Mouse (Mus musculus): ENCODE results near the gene Wdr90. TPM values are rescaled to one million over a fixed set of nuclear protein-coding genes. Genes with fewer than 3 reads are reported as not detected.

Wdr90 gene
- total RNA-seq (2021): under 1 TPM; 0.55 to 0.64 TPM
- long read RNA-seq, experiment 1: 0 reads
- long read RNA-seq, experiment 2, partial matches to known transcripts: 0 of 1 reads
- long read RNA-seq, experiment 2, other reads (novel, unspliced or antisense): 1 of 1 reads

DNA sequence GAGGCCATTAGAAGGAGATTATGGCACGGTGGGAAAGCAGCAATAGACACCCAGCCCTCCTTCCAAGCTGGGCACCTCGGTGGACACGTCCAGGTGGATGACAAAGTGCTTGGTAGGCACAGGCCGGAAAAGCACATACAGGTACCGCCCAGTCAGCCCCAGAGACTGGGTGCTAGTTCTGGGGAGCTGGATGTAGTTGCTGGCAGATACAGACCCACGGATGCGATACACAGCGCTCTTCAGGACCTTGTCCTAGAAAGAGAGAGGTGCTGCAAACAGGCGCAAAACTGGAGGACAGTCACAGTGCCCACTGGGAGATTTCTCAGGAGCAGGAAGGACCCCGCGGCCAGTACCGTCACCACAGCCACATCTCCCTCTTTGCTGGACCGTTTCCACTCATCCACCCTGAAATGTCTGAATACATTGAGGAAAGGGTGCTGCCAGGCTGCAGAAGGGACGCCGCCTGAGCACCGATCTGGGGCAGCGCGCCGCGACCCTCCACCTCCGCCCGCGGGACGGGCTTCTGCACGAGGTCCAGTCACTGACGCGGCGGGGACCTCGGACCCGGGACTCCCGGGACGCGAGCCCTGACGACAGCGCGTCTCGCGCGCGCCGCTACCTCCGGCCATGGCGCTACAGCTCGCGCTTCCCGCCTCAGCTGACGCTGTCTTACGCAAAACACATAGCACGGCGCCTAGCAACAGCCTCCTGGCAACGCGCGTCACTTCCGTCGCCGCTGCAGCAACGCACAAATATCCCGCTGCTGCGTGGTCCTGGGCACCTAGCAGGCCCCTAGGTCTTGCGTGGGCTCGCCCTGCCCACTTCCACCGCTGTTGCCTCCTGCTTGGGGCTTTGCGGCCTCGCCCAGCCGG is at the start of gene Wdr90:
TSS of gene Wdr90 (minus strand) at position 670 of the 872 bp plus-strand sequence.
- DNase-seq (ENCODE audit: low spot score): peak; percentile 88

DNA sequence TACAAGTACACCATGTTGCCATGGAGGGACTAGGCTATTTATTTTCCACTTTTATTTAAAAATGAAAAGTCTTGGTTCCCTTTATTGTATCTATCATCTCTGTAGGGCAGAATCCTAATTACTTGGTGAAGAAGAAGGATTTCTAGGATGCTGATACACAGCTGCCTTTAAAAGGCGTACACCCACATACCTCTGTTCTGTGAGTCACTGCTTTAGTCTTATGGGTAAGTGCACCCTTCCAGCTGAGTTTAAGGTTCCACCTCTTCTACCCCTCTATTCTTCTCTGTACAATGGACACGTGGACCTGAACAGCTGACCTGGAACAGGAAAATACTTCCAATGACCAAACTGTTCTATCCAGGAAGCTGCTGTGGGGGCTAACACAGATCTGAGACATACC is 46.3 kb upstream of the Wdr90 start:
- no peak for DNase-seq (ENCODE audit: low spot score)

DNA sequence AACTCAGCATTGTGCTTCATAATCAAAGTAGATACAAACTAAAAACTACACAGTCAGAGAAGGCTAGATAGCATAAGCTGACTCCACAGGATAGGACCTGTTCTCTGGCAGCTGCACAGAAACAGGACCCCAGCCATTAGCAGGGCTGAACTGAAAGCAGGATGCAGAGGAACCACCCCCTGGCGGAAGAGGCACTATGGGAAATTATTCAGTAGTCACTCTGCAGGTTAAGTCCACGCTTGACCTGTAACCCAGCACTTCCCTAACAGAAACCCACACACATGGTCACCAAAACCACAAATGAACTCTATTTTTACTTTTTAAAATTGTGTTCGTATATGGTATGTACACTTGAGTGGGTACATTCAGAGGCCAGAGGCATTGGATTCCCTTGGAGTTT is 41.8 kb upstream of the Wdr90 start:
- no peak for DNase-seq (ENCODE audit: low spot score)

DNA sequence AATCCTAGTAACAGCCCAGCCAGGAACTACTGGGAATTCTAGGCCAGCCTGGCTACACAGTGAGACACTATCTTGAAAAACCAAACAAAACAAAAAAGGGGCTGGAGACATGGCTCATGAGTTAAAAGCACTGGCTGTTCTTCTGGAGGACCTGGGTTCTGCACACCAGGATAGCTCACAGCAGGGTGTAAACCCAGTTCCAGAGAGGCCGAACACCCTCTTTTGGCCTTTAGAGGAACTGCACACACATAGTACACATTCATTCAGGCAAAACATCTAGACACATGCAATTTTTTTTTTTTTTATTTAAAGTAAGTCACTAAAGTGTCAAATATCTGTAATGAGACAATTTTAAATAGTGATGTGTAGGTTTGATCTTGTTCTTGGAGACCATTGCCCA is 38.9 kb upstream of the Wdr90 start:
- DNase-seq (ENCODE audit: low spot score): no peak

DNA sequence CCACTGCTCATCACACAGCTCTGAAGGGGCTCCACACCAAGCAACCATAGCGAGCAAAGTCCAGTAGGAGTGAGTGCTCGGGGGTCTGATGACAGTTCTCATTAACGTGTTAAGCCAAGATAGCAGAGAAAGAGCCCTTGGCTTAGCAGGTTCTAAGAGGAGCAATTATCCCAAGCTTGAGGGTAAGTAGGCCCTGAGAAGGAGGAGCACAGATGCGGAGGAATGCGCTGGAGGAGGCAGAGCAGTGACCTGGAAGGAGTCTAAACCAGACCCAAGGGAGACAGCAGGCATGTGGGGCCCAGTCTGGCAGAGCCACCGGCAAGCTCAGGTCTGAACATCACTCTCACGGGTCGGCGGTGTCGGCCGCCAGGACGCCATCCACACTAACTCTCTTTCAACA is 34.6 kb upstream of the Wdr90 start:
- no peak for DNase-seq (ENCODE audit: low spot score)

DNA sequence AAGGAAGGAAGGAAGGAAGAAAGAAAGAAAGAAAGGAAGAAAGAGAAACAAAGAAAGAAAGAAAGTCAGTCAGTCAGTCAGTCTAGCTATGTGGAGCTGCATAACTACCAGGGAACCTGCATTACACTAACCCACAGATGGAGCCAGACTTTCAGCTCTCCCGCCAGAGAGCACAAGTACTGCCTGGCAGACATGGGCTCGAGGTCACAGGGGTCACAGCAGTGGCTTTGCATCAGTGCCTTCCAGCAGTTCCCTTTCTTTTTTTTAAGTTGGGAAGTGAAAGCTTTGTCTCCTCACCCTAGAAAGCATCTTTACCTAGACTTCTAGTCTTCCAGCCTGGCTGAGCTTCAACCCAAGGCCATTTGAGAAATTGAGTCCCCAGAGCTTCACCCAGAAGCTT is 34.1 kb upstream of the Wdr90 start:
- no peak for DNase-seq (ENCODE audit: low spot score)

DNA sequence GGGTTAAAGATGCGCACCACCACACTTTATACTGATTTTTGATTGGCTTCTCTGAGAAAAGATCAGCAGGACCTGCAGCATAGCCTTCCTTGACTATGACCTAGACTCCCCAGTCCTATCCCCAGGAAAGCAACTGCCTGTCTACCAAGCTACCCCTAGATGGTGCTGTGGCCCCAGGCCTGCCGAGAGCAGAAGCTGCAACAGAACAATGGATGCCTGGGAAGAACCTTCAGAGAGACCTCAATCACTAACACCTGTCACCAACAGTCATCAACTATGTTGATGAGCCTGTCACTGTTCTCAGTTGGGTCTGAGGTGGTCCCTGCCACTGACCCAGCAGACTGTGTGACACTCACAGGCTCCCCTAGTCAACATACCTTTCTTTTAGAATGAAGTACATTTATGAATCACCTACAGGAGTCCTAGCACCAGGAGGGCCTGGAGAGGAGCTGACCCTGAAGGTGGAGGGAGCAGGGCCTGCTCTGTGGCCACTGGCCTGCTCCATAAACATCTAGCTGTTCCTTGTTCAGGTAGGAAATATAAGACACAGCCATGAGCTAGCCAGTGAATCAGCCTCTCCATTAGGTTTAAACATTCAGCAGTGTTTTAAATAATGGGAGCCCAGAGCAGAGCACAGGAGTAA is 32.8 kb upstream of the Wdr90 start:
- DNase-seq (ENCODE audit: low spot score): peak; percentile 60

DNA sequence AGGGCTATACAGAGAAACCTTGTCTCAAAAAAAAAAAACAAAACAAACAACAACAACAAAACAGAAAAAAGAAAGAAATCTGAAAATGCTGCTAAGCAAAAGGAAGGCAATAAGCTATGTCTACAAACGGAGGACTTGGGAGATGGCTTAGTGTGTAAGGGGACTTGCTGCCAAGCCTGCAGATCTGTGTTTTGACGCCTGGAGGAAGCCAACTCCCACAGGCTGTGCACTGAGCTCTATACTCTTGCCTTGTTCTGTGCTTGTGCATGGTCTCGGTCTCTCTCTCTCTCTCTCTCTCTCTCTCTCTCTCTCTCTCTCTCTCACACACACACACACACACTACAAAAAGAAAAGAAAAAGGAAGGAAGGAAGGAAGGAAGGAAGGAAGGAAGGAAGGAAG is 27.5 kb upstream of the Wdr90 start:
- no peak for DNase-seq (ENCODE audit: low spot score)

DNA sequence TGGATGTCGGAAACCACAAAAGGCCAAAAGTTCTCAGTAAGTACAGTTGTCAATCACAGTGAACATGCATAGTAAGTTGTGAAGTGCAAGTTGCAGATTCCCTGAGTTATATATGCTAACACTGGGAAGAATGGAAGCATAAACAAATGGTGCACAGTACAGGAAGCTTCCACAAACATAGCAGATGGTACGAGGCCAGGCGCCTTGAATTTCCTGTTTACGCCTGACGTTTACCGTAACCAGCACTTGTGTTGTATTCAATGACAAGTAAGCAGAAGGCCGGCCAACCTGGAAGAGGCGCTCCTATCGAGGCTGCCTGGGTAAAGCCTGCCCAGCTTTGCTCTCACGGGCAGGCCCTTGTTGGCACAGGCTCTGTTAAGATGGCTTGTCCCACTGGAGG is 26.2 kb upstream of the Wdr90 start:
- no peak for DNase-seq (ENCODE audit: low spot score)

DNA sequence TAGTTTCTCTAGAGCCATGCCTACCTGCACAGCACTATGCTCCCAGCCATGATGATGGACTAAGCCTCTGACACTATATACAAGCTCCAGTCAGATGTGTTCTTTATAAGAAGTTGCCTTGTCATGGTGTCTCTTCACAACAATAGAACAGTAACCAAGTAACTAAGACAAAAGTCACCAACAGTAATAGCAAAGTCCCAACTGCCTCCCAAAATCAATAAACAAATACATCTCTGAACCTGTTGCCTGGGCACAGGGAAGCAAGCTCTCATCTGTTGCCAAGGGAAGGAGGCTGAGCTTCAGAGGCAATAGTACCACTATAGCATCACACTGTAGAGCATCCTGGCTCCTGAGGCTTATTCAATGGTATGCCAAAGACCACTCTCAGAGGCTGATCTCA is 25.5 kb upstream of the Wdr90 start:
- DNase-seq (ENCODE audit: low spot score): no peak

DNA sequence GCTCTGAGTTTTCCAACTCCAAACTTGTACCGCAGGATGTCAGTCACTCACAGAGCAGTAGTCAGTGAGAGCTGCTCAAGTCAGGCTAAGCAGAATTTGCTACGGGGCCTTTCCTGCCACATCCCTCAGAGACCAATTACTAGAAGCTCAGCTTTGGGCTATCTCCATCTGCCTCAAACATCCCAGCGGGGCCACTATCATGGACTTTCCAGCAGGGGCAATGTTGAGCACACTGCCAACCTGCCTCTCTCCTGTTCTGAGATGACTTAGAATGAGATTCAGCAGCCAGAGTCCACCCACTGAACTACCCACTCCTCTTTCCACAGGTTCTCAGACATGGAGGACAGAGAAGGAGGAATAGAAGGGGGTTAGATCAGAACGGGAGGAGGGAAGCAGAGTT is 24.3 kb upstream of the Wdr90 start:
- no peak for DNase-seq (ENCODE audit: low spot score)

DNA sequence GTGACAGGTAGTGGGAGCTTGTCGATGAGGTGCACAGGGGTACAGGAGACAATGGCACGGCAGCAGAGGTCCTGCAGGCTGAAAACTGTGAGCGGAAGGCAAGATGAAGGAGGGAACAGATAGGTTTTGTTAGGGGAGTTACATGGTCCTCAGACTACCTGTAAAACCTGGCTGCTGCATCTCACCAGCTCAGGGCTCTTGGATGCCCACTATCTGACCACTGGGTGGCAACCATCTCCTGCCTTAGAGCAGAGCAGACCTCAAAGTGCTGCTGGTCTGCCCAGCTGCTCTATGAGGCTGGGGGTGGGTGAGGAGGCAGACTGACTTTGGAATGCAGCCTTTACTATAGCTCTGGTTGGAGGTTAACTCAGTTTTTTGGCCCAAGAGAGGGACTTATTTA is 22.5 kb upstream of the Wdr90 start:
- no peak for DNase-seq (ENCODE audit: low spot score)

DNA sequence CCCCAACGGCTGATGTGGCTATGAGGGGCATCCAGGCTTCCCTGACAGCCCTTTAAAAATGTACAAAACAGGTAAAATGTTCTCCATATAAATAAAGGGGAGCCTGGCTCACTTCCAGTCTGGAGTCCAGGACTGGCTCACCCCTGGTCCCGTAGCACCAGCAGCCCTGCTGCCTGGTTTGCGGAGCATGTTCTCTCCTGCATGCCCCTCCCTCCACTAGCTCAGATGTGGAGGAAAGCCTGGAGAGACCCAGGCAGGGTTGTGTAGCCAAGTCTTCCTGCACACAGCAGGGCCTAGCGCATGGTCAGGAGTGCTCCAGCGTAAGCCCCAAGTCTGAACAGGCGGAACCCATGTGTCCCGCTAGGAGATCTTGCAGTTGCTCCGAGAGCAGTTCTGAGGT is 22.0 kb upstream of the Wdr90 start:
- DNase-seq (ENCODE audit: low spot score): no peak

DNA sequence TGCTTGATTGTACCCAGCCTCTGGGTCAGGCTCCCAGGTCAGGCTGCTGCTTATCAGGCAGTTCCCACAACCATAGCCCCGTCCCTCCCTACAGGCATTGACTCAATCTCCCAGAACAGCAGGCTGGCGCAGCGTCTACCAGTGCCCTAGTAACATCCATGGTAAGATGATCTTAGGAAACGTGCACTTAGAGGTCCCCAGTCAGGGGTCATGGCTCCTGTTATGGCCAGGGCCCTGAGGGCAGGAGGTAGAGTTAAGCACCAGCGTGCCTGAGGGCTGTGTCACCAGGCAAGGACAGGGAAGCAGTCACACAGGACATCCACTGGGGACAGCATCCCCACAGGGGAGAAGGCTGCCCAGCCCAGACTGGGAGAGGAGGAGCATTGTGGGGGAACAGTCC is 21.0 kb upstream of the Wdr90 start:
- no peak for DNase-seq (ENCODE audit: low spot score)

DNA sequence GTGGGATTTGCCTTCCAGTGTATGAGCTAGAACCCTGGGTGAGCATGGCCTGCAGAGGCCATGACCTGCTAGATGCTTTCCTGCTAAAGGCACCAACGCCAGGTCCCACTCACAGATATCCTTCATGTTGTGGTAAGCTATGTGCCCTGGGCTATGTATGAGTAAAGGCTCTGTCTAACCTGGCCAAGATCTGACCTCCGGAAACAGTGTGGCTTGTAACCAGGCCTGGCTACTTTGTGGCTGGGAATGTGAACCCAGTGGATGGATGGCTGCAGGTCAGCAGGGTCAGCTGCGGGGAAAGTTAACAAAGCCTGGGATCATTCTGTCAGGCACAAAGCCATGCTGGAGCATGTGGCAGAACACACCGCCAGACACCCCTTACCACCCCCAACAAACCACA is 20.4 kb upstream of the Wdr90 start:
- no peak for DNase-seq (ENCODE audit: low spot score)

DNA sequence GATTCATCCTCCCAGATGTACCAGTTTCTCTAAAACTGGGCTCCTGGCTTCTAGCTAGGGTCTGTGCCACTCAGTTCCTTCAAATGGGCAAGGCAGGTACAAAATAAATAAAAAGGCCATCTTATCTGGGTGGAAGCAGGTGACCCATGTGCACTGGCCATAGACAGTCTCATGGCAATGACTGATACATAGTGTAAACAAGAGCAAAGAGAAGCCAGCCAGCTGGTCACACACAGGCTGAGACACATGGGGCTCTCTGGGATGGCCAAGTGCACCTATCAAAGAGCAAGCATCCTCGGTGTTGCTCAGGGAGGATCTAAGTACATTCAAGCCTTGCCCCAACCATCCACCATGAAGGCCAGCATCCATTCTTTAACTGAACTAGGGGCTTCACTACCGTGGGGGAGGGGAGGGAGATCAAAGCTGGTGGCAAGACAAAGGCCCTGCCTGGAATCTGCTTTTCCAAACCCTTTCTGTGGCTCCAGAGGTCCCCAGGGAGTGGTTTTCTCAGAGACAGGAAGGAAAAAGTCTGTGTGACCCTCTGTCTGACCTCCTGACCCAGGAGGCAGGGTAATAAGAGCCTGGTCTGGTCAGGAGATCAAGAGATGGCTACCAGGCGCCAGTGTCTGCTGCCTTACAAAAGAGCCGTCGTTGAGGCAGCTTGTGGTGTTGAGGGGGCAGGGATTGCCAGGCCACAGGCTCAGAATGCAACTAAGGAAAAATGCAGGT is 19.8 kb upstream of the Wdr90 start:
- DNase-seq (ENCODE audit: low spot score): no peak

DNA sequence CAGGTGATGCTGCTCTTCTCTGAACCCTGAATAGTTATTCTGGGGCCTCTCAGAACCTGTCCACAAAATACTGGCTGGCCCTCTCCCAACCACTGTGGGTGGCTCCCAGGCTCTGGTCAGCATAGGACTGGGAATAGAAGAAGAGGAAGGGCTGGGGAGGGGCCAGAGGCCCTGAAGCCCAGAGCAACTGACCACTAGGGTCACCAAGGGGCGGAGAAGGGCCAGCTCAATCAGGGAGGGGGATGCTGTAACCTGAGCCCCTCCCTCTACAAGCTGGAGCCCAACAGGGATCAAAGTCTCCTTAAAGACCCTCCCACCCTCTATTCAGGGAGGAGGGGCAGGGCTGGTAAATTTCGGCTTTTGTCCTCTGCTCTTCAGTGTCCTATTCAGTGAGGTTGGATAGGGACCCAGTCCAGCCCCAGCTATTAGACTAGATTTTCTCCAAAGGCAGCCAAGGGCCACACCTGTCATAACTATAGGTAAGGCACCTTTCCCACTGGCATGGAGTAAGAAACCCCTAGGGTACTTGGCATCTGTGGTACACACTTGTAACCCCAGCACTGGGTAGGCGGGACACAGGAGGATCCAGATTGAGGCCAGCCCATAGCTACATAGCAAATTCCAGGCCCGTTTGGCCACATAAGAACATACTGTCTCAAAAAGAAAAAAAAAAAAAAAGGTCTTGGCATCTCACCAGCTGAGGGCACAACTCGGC is 19.1 kb upstream of the Wdr90 start, which contains the start of gene Wfikkn1:
TSS of gene Wfikkn1 (minus strand) at position 663 of the 715 bp plus-strand sequence.
- DNase-seq (ENCODE audit: low spot score): no peak

DNA sequence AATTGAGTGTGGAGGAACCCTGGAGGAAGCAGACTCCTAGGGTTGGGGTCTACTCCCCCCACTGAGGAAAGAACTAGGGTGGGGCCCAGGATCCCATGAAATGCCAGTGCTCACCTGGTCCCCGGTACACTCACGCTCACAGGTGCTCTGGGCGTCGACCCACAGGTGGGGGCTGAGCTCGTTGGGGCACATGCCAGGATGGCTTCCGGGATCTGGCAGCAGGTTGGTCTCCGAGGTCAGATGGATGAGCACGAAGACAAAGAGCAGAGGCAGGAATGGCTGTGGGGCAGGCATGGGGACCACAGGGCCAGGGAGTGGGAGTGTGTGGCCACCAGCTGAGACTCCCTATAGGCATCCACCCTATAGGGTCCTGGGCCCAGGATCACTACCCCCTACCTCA is 18.4 kb upstream of the Wdr90 start:
- DNase-seq (ENCODE audit: low spot score): no peak

DNA sequence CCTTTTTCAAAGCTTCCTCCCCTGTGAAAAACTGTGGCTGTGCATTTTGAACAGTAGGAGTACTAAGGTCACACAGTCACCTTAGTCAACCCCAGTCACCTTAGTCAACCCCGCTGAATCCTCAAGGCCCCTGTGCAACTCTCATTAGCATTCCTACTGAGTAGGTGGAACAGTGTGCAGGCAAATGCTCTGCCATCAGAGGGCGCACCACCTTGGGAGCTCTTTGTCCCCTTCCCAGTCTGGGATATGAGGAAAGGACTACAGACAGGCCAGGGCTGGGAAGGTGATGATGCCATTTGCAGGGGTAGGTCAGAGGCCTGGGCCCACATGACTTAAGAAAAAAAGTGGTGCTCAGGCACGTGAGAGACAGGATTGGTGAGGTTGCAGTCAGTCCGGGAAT is 18.0 kb upstream of the Wdr90 start:
- DNase-seq (ENCODE audit: low spot score): no peak

DNA sequence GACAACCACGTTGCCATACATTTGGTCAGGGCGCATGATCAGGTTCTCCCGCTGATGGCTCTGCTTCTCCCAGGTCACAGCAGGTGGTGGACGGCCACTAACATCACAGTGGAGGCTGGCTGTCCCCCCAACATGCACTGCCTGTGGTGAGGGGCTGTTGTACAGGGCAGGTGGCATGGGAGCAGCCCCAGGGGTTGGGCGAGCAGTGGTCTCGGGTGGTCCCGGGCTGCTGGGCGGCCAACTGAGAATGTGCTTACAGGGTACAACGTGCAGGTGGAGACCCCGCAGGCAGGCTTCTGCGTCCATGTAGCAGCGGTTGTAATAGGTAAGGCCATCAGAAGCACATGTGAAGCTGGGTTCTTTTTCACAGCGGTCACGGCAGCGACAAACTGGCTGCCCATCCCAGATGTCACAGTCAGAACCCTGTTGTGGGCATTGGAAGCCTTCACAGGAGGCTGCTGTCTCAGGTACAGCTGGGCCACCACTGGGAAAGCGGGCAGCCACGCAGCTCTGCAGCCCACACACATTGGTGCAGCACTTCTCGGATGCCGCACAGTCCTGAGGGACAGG is 17.4 kb upstream of the Wdr90 start:
- no peak for DNase-seq (ENCODE audit: low spot score)
